Mouse (Mus musculus) hematopoietic multipotent progenitor cell, adult 10-12 weeks (in vitro differentiated cells): ENCODE results near the gene Bmpr1a. TPM values are rescaled to one million over a fixed set of nuclear protein-coding genes. Genes with fewer than 3 reads are reported as not detected.

Experiments used
- polyA plus RNA-seq: library from polyadenylated mRNA; stranded (reverse); fragments of >175 nt; gene quantifications from 2 replicates; pipeline ENCODE4 v1.2.3, GENCODE M21; 2012; ENCODE audit warnings: low replicate concordance

Bmpr1a gene
- 0.10 and 0.37 TPM in 2 replicates for polyA plus RNA-seq

GRCm38 (mm10) chr14:34503325-34503647, at the start of gene Bmpr1a:
Bmpr1a (minus strand) TSS chr14:34503341.

GRCm38 (mm10) chr14:34522701-34523100, 19.6 kb upstream of the Bmpr1a start, which contains the start of gene 9230112D13Rik:
9230112D13Rik (minus strand) TSS chr14:34522801.

GRCm38 (mm10) chr14:34375415-34375904, 127.7 kb downstream of the Bmpr1a start, which contains the start of gene Mmrn2:
Mmrn2 (plus strand) TSS chr14:34375465.

DNA sequence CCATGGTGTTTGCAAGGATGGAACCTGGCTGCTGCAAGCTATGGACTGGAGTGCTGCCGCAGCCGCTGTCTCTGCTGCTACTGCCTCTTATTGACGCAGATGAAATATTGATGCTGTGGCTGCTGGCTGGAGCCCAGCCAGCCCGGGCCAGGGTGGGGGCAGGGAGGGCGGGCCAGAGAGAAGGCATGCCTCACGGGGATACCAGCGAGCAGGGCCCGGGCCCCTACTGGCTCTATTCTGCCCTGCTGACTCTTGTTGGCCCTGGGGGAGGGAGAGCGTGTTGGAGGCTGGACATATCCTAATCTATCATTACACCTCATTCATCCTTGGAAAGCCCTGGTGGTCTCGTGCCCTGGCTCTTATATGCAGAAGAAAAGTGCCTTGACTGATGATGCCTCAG, 128.6 kb downstream of the Bmpr1a start, which contains the start of gene Sncg:
Gene Sncg, minus strand, starts transcription at position 213 of the 400 bp plus-strand sequence.

Other genes with a start within 250 kb of the Bmpr1a start
- 8.7 and 21.1 TPM in 2 replicates for gene Shld2, start 192.8 kb downstream of the Bmpr1a start, polyA plus RNA-seq
- gene Glud1, start 192.6 kb downstream of the Bmpr1a start, polyA plus RNA-seq = 51.1 and 185 TPM in 2 replicates
- gene Fam25c, start 147.9 kb downstream of the Bmpr1a start, polyA plus RNA-seq = not detected in 2 replicates
- not detected in 2 replicates for gene Sncg, start 128.6 kb downstream of the Bmpr1a start, polyA plus RNA-seq
- 0.10 and 0.71 TPM in 2 replicates for gene Mmrn2, start 127.9 kb downstream of the Bmpr1a start, polyA plus RNA-seq
- gene 9230112D13Rik, start 19.5 kb upstream of the Bmpr1a start, polyA plus RNA-seq = not detected in 2 replicates
- gene Ldb3, start 85.3 kb upstream of the Bmpr1a start, polyA plus RNA-seq = not detected in 2 replicates
- gene Opn4, start 96.8 kb upstream of the Bmpr1a start, polyA plus RNA-seq = not detected in 2 replicates
- 12.1 and 14.5 TPM in 2 replicates for gene Wapl, start 170.6 kb upstream of the Bmpr1a start, polyA plus RNA-seq